Mouse (Mus musculus) urinary bladder, postnatal 4 days (tissue): Measurements from ENCODE around the gene Bckdha.

Experiments
- DNase-seq, 2 experiments: peaks; one replicate each; pipeline ENCODE4 v3.0.0; 2021 to 2022; ENCODE audit warnings: low spot score in 2 of 2

Bckdha gene

DNA sequence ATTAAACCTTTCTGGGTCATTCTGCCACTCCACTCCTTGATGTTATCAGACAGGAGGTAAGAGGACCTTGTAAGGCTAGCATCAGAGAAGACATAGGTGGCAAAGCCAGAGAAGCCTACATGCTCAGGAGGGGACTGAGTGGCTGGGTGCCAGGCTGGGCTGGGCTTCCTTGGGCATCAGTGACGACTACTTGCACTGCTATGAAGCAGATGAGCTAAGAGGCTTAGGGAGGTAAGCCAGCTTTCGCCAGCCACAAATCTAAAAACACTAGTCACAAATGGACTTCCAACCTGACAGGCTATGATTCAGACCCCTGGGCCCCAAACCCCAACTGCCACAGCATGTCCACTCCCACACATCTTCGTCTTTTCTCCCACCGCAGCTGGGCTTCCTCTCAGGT is 14.2 kb downstream of the Bckdha start:
- DNase-seq = no peak

DNA sequence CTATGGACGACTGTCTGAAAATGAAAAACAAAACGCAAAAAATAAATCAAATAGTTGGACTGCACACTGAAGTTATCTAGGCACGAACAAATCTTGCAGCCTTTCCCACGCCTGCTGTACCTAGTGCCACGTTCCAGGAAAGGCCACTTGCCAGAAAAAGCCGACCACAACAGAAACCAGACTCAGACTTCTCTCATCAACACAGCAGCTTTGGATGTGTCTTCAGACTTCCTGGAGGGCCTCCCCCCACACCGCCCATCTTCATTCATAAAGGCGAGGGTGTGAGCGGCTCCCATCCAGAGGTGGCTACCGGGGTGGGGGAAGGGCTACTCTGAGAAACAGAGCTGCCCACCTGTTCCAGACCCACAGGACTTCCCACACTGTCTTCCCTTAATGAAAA is 14.6 kb downstream of the Bckdha start:
- DNase-seq = no peak

DNA sequence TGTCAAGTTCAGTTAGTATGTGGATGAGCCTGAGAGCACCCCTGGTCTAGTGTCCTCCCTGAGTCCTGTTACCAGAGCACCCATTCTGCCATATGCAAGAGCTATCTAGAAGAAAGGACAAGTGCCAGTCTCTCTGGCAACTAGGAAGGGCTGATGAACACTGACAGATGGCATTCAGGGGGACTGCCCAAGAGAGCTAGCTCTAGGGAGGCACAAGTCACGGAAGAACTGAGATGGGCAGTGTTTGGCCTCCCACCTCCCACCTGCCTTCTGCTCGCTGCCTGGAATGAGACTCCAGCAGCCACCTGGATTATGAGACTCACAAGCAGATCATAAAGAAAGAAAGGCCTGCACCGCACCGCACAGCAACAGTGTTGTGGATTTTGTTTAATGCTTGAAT is 19.0 kb downstream of the Bckdha start:
- DNase-seq = no peak

DNA sequence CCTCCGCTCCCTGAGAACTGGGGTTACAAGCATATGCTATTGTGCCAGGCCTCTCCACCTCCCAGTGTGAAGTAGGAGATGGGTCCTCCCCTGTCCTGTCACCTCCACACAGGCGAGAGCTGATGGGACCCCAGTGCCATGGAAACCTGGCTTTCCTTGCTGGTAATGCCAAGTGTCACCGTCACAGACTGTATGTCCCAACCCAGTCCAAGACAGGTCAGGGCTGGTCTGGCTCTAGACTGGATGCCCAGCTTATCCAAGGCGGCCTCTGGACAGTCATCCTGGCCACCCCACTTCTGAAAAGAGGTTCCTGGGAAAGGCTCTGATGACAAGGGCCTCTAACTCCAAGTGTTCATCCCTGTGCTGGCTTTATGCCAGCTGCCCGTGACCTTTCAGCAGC is 21.7 kb downstream of the Bckdha start:
- no peak for DNase-seq

DNA sequence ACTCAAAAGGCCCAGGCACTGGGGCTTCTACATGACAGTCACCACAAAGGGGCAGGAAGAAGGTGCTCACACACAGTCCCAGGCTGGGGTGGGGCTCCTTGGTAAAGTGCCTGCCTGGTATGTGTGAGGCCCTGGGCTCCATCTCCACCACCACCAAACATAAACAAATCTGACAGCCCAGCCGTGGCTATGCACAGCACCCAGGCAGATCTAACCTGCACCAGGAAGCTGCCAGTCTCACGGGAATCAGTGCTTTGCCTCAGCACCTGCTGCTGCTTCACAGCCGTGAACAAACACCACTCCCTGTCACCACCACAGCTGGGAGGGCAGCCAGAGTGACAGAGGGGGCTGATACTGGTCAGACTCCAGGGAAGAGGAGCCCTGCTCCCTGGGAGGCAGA is 22.4 kb downstream of the Bckdha start:
- DNase-seq = no peak

DNA sequence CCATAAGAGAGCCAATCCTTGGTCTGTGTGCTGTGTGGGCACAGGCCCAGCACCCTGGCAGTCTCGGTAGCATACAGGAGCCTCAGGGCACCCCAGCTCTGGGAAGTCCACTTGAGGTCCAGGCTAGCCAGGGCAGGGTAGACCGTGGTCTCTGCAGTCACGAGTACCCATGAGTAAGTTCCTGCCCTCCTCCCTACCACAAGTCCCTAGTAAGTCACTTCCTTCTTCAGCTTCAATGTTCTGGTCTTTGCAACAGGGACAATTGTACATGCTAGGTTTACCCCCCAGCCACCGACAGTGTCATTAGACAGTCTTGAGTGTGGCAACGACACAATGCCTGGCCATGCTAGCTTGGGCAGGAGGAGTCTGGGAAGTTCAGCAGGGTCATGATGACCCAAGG is 26.1 kb downstream of the Bckdha start:
- no peak for DNase-seq

DNA sequence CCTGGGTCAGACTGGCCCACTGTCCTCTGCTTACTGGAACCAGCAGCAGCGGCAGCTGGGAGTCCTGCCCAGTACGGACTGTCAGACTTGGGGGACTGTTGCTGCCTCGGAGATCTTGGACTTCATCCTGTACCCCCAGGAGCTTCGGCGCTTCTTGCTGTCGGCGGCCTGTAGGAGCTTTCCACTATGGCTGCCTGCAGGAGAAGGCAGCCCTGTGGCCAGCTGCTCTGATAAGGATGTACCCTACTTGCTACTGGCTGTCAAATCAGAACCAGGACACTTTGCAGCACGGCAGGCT is 30.5 kb downstream of the Bckdha start:
- no peak for DNase-seq

DNA sequence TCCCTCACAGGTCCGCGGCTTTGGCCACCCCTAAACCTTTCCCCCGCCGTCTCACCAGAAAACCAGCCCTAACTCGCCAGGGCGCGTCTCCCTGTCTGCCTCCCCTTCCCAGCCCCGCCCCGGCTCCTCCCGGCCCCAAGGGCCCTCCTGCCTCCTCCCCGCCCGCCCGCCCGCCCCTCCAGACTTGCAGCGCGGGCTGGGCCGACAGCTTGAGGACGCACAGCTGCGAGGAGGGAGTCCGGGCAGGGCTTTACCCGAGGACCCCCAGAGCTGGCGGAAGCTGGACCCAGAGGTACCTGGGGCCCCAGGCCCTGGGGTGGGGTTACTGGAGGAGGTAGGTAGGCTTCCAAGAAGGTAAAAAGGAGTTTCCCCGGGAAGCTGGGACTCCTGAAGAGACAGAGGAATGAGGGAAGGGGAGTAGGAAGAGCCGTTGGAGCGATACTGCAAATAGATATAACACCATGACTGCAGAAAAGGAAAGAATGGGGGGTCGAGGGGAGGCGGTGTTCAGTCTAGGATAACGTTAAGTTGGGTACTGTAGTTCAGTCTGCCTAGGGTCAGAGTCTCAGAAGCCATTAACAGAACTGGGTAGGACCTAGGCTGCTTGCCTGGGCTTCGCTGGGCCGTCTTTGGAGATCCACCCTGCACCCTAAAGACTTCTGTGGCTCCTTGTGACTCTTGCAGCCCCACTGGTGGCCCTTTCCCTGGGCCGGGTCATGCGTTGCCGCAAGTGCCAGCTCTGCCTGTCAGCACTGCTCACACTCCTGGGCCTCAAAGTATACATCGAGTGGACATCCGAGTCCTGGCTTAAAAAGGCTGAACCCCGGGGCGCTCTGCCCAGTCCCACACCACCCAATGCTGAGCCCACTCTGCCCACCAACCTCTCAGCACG is 31.1 kb downstream of the Bckdha start:
- DNase-seq = peak; percentile 79

DNA sequence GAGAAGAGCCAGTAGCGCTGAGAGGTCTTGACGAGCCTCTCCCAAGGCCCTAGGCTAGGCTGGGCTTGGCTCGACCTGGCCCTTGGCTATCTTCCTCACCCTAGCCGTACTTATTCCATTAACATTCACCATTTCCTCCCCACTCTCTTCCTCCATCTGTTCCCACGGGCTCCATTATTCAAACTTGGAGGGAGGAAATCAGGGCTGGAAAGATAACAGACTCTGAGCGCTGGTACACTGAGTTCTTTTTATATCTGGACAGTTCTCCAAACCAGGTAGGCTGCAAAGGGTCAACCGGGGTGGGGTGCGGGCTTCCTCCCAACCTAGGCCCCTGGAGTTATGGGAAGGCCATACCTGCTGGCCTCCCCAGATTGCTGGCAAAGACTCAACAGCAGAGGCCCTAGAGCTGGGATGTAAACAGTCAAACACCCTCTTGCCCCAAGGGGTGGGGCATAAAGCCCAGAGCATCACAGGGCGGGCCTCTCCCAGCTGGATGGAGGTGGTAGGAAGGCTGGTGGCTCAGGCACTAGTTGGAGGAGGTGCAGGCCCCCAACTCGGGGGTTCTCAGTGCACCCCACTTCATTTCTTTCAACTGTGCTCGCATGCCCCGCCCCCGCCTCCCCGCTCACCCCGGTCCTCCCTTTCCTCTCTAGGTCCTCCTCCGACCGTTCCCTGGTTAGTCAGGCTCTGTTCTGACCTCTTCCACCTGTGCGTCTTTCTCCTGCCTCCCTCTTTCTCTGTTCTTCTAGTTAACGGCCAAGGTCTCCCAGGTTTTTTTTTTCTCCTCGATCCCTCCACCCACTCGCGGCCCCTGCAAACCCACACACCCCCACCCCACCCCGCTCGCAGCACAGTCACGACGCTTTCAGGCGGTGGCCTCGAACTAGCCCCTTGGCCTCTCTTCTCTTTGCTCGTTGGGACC is 32.0 kb downstream of the Bckdha start, which contains the start of gene B3gnt8:
Gene B3gnt8 (plus strand): TSS at position 146 of the 922 bp plus-strand sequence.
- DNase-seq = peak in 1 of 2 experiments; percentile 66

DNA sequence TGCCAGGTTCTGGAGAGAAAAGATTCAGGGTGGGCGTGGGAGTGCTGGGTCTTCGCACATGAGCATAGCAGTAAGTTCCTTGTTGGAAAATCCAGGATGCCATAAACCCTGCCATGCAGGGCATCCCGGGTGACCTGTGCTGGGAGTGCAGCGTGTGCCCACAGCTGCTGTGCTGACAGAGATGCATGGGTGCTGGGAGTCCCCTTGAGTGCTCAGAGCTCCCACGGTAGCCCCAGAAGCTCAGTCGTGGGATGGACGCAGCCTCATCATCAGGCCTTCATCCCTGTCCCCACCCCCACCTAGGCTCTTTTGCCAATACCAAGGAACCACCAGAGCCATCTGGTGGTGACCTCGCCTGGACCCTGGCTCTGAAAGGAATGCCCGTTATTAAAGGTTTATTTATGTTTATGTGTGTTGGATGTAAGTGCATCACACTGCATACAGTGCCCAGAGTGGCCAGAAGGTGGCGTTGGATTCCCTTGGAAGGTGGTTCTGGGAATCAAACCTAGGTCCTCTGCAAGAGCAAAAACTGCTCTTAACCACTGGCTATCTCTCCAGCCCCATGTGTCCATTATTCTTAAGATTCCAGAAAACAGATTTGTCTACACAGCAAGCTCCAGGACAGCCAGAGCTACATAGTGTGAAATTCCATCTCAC is 33.1 kb downstream of the Bckdha start:
- DNase-seq = no peak

DNA sequence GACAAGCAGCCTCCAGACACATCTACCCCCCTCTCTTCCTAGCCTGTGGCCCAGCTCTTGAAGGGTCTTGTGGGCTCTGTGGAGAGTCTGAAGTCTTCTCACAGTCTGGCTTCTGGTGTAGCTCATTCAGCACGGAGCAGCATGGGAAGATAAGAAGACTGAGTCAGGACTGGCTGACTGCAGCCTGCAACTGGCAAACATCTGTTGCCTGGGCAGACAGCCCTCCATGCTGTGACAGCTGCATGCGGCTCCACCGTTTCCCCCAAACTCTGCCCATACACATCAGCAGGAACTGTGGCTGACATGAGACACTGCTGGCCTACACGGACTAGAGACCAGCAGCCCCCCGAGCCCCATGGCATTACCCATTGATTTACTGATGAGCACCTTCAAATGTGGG is 33.9 kb downstream of the Bckdha start:
- DNase-seq = no peak

DNA sequence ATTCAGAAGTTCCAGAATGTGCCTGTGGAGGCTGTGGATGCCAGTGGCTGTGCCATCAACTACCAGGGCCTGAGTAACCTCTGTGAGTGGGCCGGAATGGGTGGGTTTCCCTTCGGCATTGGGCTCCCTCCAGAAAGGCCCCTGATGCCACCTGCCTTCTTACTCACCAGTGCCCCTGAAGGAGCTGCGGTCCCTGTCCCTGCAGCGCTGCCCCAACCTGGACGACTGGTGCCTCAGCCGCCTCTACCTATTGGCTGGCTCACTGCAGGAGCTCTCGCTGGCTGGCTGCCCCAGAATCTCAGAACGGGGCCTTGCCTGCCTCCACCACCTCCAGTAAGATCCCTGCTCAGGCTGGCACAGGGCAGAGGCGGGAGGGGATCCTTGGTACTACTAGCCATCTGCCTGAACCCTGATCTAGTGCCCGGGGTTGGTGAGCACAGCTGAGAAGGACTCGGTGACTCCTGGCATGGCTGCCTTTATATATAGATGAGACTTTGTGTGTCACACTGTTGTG is 34.9 kb downstream of the Bckdha start:
- DNase-seq = no peak

DNA sequence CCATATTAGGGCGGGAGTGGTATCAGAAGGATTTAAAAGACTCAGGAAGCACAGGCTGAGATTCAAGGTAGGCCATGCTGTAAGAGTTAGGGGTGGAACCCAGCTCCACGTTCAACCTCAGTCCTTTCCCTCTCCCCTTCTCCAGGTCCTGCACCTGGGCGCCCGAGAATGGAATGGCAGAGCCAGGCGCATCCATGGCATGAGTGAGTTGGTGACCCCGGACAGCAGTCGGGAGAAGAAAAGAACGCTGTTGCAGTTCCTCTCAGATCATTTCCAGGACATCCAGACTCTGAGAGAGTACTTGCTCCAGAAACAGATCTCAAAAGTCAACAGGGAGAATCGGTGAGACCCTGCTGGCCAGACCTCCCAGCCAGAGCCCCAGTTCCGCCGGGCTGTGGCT is 38.0 kb downstream of the Bckdha start:
- peak in 1 of 2 experiments; percentile 56 for DNase-seq

DNA sequence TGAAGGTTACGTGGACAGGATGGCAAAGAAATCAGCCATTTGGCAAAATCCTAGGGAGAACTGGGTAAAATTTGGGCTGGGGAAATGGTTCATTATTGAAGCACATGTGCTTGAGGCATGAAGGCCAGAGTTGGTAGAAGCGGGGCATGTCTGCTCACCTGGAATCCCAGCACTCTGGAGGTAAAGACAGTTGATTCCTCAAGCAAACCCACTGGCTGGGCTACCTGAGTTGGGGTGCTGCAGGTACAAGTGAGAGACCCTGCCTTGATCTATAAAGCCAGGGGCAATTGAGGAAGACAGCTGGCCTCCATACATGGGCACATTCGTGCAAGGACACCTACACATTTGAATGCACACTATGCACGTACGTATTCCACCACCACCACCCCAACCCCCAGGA is 38.7 kb downstream of the Bckdha start:
- peak in 1 of 2 experiments; percentile 39 for DNase-seq

DNA sequence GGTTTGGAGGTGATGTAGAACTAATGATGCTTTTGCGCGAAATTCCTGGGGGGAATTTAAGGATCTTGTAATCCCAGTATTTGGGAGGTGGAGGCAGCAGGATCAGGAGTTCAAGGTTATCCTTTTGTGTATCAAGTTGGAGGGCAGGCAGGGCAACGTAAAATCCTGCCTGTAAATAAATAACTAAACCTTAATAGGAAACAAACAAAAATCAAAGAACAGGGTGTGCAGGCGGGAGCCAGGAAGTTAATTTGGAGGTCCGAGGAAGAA is 39.1 kb downstream of the Bckdha start:
- DNase-seq = no peak

DNA sequence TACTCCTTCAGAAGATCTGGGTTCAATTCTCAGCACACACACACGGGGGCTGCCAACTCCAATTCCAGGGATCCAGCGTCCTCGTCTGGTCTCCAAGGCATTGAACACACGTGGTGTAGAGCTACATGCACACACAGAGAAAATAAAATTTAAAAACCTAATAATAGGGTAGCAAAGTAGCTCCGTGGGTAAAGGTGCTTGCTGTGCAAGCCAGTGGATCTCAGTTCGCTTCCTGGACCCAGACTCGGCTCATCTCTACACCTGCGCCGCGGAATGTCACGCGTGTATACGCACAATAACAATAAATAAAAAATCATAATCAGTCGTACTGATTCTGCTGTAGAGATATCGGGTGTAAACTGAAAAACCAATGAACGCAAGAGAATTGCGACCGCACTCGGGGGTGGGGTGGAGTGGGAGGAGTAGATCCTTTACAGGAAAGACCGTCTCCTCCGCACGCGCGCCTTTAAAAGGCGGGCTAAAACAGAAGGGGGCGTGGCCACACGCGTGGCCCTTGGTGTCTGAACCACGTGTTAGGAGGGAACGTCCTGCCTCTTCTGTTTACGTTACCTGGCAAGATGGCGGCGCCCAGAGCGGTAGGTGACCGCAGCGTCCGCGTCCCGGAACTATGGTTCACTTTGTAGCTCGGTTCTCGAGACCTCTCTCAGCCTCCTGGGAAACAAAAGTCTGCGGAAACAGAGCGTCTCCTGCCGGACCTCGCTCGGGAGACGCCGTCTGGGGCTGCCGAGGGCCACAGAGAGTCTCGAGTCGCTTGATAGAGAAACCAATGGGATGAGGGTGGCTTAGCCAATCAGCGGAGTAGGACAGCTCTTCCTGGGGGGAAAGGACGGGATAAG is 39.7 kb downstream of the Bckdha start, which contains the start of gene Dmac2:
Gene Dmac2 (plus strand): TSS at position 550 of the 857 bp plus-strand sequence.
- DNase-seq = peak; percentile 86 to 91

DNA sequence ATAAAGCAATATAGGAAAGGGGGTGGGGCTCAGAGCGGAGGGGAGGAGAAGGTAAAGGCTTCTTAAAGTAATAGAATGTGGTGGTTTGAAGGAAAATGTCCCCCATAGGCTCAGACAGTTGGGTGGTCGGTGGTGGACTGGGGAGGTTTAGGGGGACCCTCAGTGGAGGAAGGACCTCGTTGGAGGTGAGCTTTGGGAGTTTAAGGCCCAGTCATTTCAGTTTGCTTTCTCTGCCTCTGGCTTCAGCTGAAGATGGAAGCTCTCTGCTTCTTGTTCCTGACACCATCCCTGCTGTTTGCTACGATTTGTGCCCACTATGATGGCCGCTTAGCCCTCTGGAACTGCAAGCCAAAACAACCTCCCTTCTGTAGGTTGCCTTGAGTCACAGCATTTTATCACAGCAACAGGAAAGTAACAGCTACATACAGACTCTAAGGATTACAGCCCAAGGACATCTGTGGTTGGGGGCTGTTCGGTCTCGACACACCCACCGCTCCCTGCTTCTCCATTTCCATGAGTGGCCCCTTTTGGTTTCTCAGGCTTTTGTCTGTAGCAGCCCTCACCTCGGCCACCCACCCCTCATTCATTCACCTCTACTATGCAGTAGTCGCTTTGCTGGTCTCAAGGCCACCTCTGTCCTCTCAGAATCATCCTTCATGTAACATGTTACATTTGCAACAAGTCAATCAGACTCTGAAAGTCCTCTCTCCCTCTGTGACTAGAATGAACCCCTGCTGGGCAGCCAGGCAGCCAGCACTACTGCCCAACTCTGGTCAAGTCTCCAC is 41.2 kb downstream of the Bckdha start:
- peak in 1 of 2 experiments; percentile 54 for DNase-seq

DNA sequence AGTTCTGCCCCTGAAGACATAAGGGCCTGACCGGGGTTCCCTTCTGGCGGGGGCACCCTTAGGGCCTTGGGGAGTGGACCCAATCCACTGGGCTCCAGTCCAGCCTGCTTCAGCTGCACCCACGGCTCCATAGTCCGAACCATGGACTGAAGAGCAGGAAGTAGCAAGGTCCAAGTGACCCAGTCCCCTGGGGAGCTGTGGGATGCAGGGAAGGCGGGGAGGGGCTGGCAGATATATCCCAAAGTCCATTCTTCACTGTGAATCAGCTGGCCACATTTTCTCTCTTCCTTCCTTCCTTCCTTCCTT is 43.1 kb downstream of the Bckdha start, which contains the start of gene Erich4:
Gene Erich4 (minus strand): TSS at position 187 of the 306 bp plus-strand sequence.
- DNase-seq = no peak

DNA sequence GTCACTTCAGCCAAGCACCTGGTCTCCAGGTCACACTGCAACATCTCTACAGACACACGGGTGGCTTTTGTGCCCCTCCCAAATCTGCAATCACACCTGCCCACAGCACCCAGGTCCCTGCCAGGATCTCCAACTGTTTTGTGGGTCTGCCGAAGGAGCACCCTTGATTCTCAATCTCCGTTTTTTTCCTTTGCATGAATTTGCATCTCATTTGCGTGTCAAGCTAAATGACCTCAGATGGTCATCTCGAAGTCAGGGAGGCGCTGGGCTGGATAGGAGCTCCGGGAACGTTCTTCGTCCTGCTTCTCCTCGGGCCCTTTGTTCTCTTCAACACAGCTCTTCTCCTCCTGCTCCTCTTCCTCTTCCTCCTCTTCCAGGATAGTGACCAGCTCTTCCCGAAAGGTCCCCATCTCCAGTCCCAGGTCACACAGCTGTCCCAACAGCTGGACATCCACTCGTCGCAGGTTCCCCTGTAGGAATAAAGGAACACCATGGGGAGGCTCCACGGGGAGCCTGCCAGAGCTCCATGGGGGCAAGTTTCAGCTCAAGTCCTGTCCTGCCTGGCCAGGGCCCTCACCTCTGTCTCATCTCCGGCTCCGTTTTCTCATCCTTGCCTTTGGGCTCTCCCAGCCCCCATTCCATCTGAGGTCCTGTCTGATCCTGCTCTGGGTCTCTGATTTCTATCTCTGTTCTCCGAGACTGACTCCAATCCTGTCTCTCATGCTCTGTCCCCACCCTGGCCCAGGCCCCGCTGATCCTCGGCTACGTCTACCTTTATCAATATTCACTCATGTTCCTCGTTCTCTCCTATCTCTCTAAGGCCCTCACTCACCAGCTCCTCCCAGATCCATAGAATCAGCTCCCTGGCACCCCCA is 43.7 kb downstream of the Bckdha start:
- peak in 1 of 2 experiments; percentile 55 for DNase-seq
